Mouse (Mus musculus): ENCODE results near the gene Retnla. TPM values are rescaled to one million over a fixed set of nuclear protein-coding genes. Genes with fewer than 3 reads are reported as not detected.

Gene Retnla
- total RNA-seq, 2 experiments from 2014 or later = not detected

Other genes starting within 250 kb of the Retnla start
- under 1 TPM in 1 of 2 experiments, not detected in 1; 0.07 TPM for gene Trat1, start 70.5 kb upstream of the Retnla start, total RNA-seq (2021)
- not detected for gene Retnlb, start 25.7 kb upstream of the Retnla start, total RNA-seq (2021)
- gene Retnlg, start 30.1 kb downstream of the Retnla start, total RNA-seq (2021) = not detected
- gene Dzip3, start 151.6 kb downstream of the Retnla start, total RNA-seq (2021) = 10 to 100 TPM; 78.3 to 85.7 TPM
- 1 to 10 TPM; 2.2 to 3.4 TPM for gene Cip2a, start 151.6 kb downstream of the Retnla start, total RNA-seq (2021)
- gene Myh15, start 214.9 kb downstream of the Retnla start, total RNA-seq (2021) = under 1 TPM; 0.56 to 0.60 TPM